Mouse (Mus musculus): Measurements from ENCODE around the gene Dars2. TPM values are rescaled to one million over a fixed set of nuclear protein-coding genes. Genes with fewer than 3 reads are reported as not detected.
A peak's percentile ranks its signal among the peaks of the same experiment; 100 is the strongest.

Dars2 gene
- polyA plus RNA-seq, 1 experiment: 6.3 TPM

- TF ChIP-seq POLR2A (IDR thresholded peaks at IDR 0.05; ENCODE audit: control insufficient read depth, low read depth, low read length): no peak
- no peak overlapping the region for H3K27ac ChIP-seq (ENCODE audit: control insufficient read depth, insufficient read depth, low read depth, low read length)
- no peaks in the 10 kb centered on the region; the same call in none of the 2 replicates for H3K36me3 ChIP-seq (ENCODE audit: control insufficient read depth, insufficient read depth, low read length)
- H3K4me1 ChIP-seq (ENCODE audit: control insufficient read depth, insufficient read depth, low read length): no peaks in the 10 kb centered on the region
- H3K27me3 ChIP-seq (ENCODE audit: control insufficient read depth, insufficient read depth, low read length): no peaks in the 10 kb centered on the region
- no peak overlapping the region for H3K4me3 ChIP-seq (ENCODE audit: control insufficient read depth, low read depth, low read length)
Measured at GRCm38 (mm10) chr1:161039741-161040425, 30.6 kb downstream of the Dars2 start.

GRCm38 (mm10) chr1:161038968-161039721, 31.3 kb downstream of the Dars2 start:
- Histone ChIP-seq H3K27ac (ENCODE audit: control insufficient read depth, insufficient read depth, low read depth, low read length) (no peak overlapping the region), H3K27me3 (ENCODE audit: control insufficient read depth, insufficient read depth, low read length) (no peaks in the 10 kb centered on the region), H3K4me1 (ENCODE audit: control insufficient read depth, insufficient read depth, low read length) (no peaks in the 10 kb centered on the region), H3K36me3 (ENCODE audit: control insufficient read depth, insufficient read depth, low read length) (no peaks in the 10 kb centered on the region; the same call in none of the 2 replicates), H3K4me3 (ENCODE audit: control insufficient read depth, low read depth, low read length) (no peak overlapping the region)
- TF ChIP-seq CTCF (IDR thresholded peaks at IDR 0.05; ENCODE audit: control insufficient read depth, insufficient read depth, insufficient replicate concordance, low read depth, low read length) (no peak), POLR2A (IDR thresholded peaks at IDR 0.05; ENCODE audit: control insufficient read depth, low read depth, low read length) (no peak)

GRCm38 (mm10) chr1:161038004-161038403, 32.5 kb downstream of the Dars2 start:
- Histone ChIP-seq H3K27me3 (ENCODE audit: control insufficient read depth, insufficient read depth, low read length) (no peaks in the 10 kb centered on the region), H3K4me3 (ENCODE audit: control insufficient read depth, low read depth, low read length) (no peak overlapping the region), H3K4me1 (ENCODE audit: control insufficient read depth, insufficient read depth, low read length) (no peaks in the 10 kb centered on the region), H3K27ac (ENCODE audit: control insufficient read depth, insufficient read depth, low read depth, low read length) (no peak overlapping the region), H3K36me3 (ENCODE audit: control insufficient read depth, insufficient read depth, low read length) (no peaks in the 10 kb centered on the region; the same call in none of the 2 replicates)
- TF ChIP-seq POLR2A (IDR thresholded peaks at IDR 0.05; ENCODE audit: control insufficient read depth, low read depth, low read length) (no peak), CTCF (IDR thresholded peaks at IDR 0.05; ENCODE audit: control insufficient read depth, insufficient read depth, insufficient replicate concordance, low read depth, low read length) (no peak)

- H3K27ac ChIP-seq (ENCODE audit: control insufficient read depth, insufficient read depth, low read depth, low read length): no peak overlapping the region
Measured at GRCm38 (mm10) chr1:161037599-161037998, 32.9 kb downstream of the Dars2 start.

GRCm38 (mm10) chr1:161037026-161037425, 33.4 kb downstream of the Dars2 start:
- TF ChIP-seq CTCF (IDR thresholded peaks at IDR 0.05; ENCODE audit: control insufficient read depth, insufficient read depth, insufficient replicate concordance, low read depth, low read length) (no peak), POLR2A (IDR thresholded peaks at IDR 0.05; ENCODE audit: control insufficient read depth, low read depth, low read length) (no peak)
- Histone ChIP-seq H3K27ac (ENCODE audit: control insufficient read depth, insufficient read depth, low read depth, low read length) (no peak overlapping the region), H3K27me3 (ENCODE audit: control insufficient read depth, insufficient read depth, low read length) (no peaks in the 10 kb centered on the region), H3K4me1 (ENCODE audit: control insufficient read depth, insufficient read depth, low read length) (no peaks in the 10 kb centered on the region), H3K4me3 (ENCODE audit: control insufficient read depth, low read depth, low read length) (no peak overlapping the region), H3K36me3 (ENCODE audit: control insufficient read depth, insufficient read depth, low read length) (no peaks in the 10 kb centered on the region; the same call in none of the 2 replicates)

More at GRCm38 (mm10) chr1:161037599-161037998, 32.9 kb downstream of the Dars2 start:
- TF ChIP-seq POLR2A (IDR thresholded peaks at IDR 0.05; ENCODE audit: control insufficient read depth, low read depth, low read length): no peak
- no peak for TF ChIP-seq CTCF (IDR thresholded peaks at IDR 0.05; ENCODE audit: control insufficient read depth, insufficient read depth, insufficient replicate concordance, low read depth, low read length)
- Histone ChIP-seq H3K4me3 (ENCODE audit: control insufficient read depth, low read depth, low read length) (no peak overlapping the region), H3K4me1 (ENCODE audit: control insufficient read depth, insufficient read depth, low read length) (no peaks in the 10 kb centered on the region), H3K27me3 (ENCODE audit: control insufficient read depth, insufficient read depth, low read length) (no peaks in the 10 kb centered on the region), H3K36me3 (ENCODE audit: control insufficient read depth, insufficient read depth, low read length) (no peaks in the 10 kb centered on the region; the same call in none of the 2 replicates)

- TF ChIP-seq CTCF (IDR thresholded peaks at IDR 0.05; ENCODE audit: control insufficient read depth, insufficient read depth, insufficient replicate concordance, low read depth, low read length) (no peak), POLR2A (IDR thresholded peaks at IDR 0.05; ENCODE audit: control insufficient read depth, low read depth, low read length) (no peak)
- Histone ChIP-seq H3K4me1 (ENCODE audit: control insufficient read depth, insufficient read depth, low read length) (no peaks in the 10 kb centered on the region), H3K27me3 (ENCODE audit: control insufficient read depth, insufficient read depth, low read length) (no peaks in the 10 kb centered on the region), H3K4me3 (ENCODE audit: control insufficient read depth, low read depth, low read length) (peak overlapping the region; percentile 96), H3K27ac (ENCODE audit: control insufficient read depth, insufficient read depth, low read depth, low read length) (no peak overlapping the region), H3K36me3 (ENCODE audit: control insufficient read depth, insufficient read depth, low read length) (no peaks in the 10 kb centered on the region; the same call in none of the 2 replicates)
Measured at GRCm38 (mm10) chr1:161036411-161036841, 34.0 kb downstream of the Dars2 start.

- Histone ChIP-seq H3K27ac (ENCODE audit: control insufficient read depth, insufficient read depth, low read depth, low read length) (peak overlapping the region; percentile 96), H3K4me1 (ENCODE audit: control insufficient read depth, insufficient read depth, low read length) (no peaks in the 10 kb centered on the region), H3K36me3 (ENCODE audit: control insufficient read depth, insufficient read depth, low read length) (no peaks in the 10 kb centered on the region; the same call in none of the 2 replicates), H3K4me3 (ENCODE audit: control insufficient read depth, low read depth, low read length) (peak overlapping the region; percentile 96), H3K27me3 (ENCODE audit: control insufficient read depth, insufficient read depth, low read length) (no peaks in the 10 kb centered on the region)
- no peak for TF ChIP-seq CTCF (IDR thresholded peaks at IDR 0.05; ENCODE audit: control insufficient read depth, insufficient read depth, insufficient replicate concordance, low read depth, low read length)
- TF ChIP-seq POLR2A (IDR thresholded peaks at IDR 0.05; ENCODE audit: control insufficient read depth, low read depth, low read length): no peak
Measured at GRCm38 (mm10) chr1:161035786-161036404, 34.6 kb downstream of the Dars2 start.

Measured in testis, adult 2 months (tissue).